Mouse (Mus musculus): ENCODE data around the gene Ror1. TPM values are rescaled to one million over a fixed set of nuclear protein-coding genes. Genes with fewer than 3 reads are reported as not detected.

The Ror1 gene
- total and polyA plus RNA-seq, 3 experiments, result 0.05 TPM; not detected in 2

DNA sequence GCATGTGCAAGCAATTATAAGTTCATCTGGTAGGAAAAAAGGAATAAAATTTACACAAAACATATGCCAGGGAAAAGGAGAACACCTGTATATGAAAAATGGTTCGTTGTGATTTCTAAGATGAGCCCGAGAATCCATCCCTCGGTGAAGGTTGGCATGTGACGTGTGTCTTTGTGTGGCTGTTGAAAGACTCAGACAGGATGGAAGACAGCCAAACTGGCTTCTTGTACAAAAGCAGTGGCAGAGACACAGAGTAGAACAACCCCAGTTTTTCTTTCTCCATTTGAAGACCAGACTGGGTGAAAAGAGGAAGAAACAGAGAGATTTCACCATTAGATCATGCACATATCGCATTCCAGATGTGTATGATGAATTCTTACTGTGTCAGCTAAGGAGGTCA is 62.8 kb downstream of the Ror1 start:
- DNase-seq (ENCODE audit: low spot score) (no peak), ATAC-seq (ENCODE audit: extremely low read depth, insufficient number of reproducible peaks, low FRiP score, poor library complexity, severe bottlenecking) (no peak)
- TF ChIP-seq GATA1 (IDR thresholded peaks at IDR 0.05; ENCODE audit: borderline replicate concordance, low read length) (no peak), CTCF (IDR thresholded peaks at IDR 0.05; ENCODE audit: low read depth, low read length) (no peak), POLR2AphosphoS5 (IDR thresholded peaks at IDR 0.05; ENCODE audit: insufficient replicate concordance, low read depth, low read length) (no peak), GATA2 (IDR thresholded peaks at IDR 0.05; ENCODE audit: borderline replicate concordance, low read depth, low read length) (no peak), TAL1 (conservative IDR thresholded peaks at IDR 0.05; ENCODE audit: low read depth, low read length) (no peak)
- Histone ChIP-seq H3K4me1 (ENCODE audit: insufficient read depth, low read depth, low read length) (no peaks in the 10 kb centered on the region), H3K4me3 (ENCODE audit: low read depth, low read length) (no peak overlapping the region), H3K36me3 (replicated peaks) (no peaks in the 10 kb centered on the region), H3K27me3 (ENCODE audit: insufficient read depth, low read length) (no peaks in the 10 kb centered on the region), H3K9me3 (replicated peaks) (no peaks in the 10 kb centered on the region)

DNA sequence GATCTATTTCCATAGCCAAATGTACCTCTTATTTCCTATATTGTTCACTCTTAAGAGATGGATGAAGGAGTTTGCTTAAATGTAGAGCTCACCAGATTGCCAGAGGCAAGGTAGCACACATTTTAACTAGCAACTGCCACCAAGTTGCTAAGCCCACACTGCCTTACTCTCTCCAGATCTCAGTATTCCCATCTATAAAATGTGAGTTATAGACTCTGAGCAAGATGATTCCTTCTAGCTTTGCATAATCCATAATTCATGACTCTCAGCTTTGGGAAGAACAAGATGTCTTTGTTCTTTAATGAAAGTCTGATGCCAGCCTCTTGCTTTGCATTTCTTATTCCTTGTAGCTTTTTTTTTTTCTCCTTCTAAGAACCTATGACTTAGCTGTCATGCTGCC is 64.6 kb downstream of the Ror1 start:
- ATAC-seq (ENCODE audit: extremely low read depth, insufficient number of reproducible peaks, low FRiP score, poor library complexity, severe bottlenecking), result no peak
- no peaks in the 10 kb centered on the region for H3K9me3 ChIP-seq (replicated peaks)

DNA sequence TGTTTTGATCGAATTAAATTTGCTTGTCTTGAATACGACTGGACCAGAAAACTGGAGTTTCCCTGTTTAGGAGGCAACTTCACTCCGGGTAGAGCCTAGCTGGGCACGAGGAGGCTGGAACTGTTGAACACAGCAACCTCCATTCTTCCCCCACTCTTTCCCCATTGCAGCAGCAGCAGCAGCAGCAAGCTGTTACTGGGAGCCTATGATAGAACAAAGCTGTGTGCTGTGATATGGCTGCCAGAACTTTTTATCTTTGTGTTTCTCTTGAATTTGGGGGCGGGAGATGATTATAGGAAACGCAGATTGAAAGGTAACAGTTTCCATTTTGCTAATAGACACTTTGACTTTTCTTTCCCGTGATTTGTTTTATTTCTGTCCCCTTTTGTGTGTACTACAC is 70.2 kb downstream of the Ror1 start:
- DNase-seq (ENCODE audit: low spot score), result no peak
- TF ChIP-seq GATA1 (IDR thresholded peaks at IDR 0.05; ENCODE audit: borderline replicate concordance, low read length) (no peak), TAL1 (conservative IDR thresholded peaks at IDR 0.05; ENCODE audit: low read depth, low read length) (no peak), POLR2AphosphoS5 (IDR thresholded peaks at IDR 0.05; ENCODE audit: insufficient replicate concordance, low read depth, low read length) (no peak), GATA2 (IDR thresholded peaks at IDR 0.05; ENCODE audit: borderline replicate concordance, low read depth, low read length) (no peak), CTCF (IDR thresholded peaks at IDR 0.05; ENCODE audit: low read depth, low read length) (no peak)
- ATAC-seq (ENCODE audit: extremely low read depth, insufficient number of reproducible peaks, low FRiP score, poor library complexity, severe bottlenecking), result no peak

More for the DNA sequence above, 64.6 kb downstream of the Ror1 start:
- Histone ChIP-seq H3K36me3 (replicated peaks) (no peaks in the 10 kb centered on the region), H3K4me3 (ENCODE audit: low read depth, low read length) (no peak overlapping the region), H3K27me3 (ENCODE audit: insufficient read depth, low read length) (no peaks in the 10 kb centered on the region), H3K4me1 (ENCODE audit: insufficient read depth, low read depth, low read length) (no peaks in the 10 kb centered on the region)
- no peak for DNase-seq (ENCODE audit: low spot score)
- TF ChIP-seq GATA2 (IDR thresholded peaks at IDR 0.05; ENCODE audit: borderline replicate concordance, low read depth, low read length) (no peak), POLR2AphosphoS5 (IDR thresholded peaks at IDR 0.05; ENCODE audit: insufficient replicate concordance, low read depth, low read length) (no peak), CTCF (IDR thresholded peaks at IDR 0.05; ENCODE audit: low read depth, low read length) (no peak), TAL1 (conservative IDR thresholded peaks at IDR 0.05; ENCODE audit: low read depth, low read length) (no peak), GATA1 (IDR thresholded peaks at IDR 0.05; ENCODE audit: borderline replicate concordance, low read length) (no peak)

DNA sequence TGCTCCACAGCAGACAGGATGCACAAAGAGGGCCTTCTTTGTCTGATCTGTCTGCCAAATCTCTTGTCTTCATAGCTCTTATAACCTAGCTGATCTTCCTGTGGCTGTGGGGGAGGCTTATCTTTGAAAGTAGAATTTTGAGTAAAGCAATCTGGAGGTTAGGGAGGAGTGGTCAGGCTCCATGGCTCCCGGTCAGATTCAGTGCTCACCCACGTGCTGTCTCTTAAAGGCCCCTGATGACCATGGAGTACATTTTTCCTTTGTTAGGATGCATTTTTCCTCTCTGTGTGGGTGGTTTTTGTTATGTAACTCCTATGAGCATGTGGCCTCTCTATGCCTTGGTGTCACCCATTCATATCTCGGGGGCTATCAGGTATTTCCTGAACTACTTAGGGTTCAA is 71.3 kb downstream of the Ror1 start:
- ATAC-seq (ENCODE audit: extremely low read depth, insufficient number of reproducible peaks, low FRiP score, poor library complexity, severe bottlenecking) (no peak), DNase-seq (ENCODE audit: low spot score) (no peak)
- H3K27me3 ChIP-seq (ENCODE audit: insufficient read depth, low read length), result no peaks in the 10 kb centered on the region
- TF ChIP-seq GATA1 (IDR thresholded peaks at IDR 0.05; ENCODE audit: borderline replicate concordance, low read length) (no peak), TAL1 (conservative IDR thresholded peaks at IDR 0.05; ENCODE audit: low read depth, low read length) (no peak), GATA2 (IDR thresholded peaks at IDR 0.05; ENCODE audit: borderline replicate concordance, low read depth, low read length) (no peak), CTCF (IDR thresholded peaks at IDR 0.05; ENCODE audit: low read depth, low read length) (no peak), POLR2AphosphoS5 (IDR thresholded peaks at IDR 0.05; ENCODE audit: insufficient replicate concordance, low read depth, low read length) (no peak)
- no peak overlapping the region for H3K4me3 ChIP-seq (ENCODE audit: low read depth, low read length)
- no peaks in the 10 kb centered on the region for H3K4me1 ChIP-seq (ENCODE audit: insufficient read depth, low read depth, low read length)
- no peaks in the 10 kb centered on the region for H3K9me3 ChIP-seq (replicated peaks)
- no peaks in the 10 kb centered on the region for H3K36me3 ChIP-seq (replicated peaks)

More for the DNA sequence above, 70.2 kb downstream of the Ror1 start:
- Histone ChIP-seq H3K36me3 (replicated peaks) (no peaks in the 10 kb centered on the region), H3K27me3 (ENCODE audit: insufficient read depth, low read length) (no peaks in the 10 kb centered on the region), H3K4me1 (ENCODE audit: insufficient read depth, low read depth, low read length) (no peaks in the 10 kb centered on the region), H3K4me3 (ENCODE audit: low read depth, low read length) (no peak overlapping the region), H3K9me3 (replicated peaks) (no peaks in the 10 kb centered on the region)

DNA sequence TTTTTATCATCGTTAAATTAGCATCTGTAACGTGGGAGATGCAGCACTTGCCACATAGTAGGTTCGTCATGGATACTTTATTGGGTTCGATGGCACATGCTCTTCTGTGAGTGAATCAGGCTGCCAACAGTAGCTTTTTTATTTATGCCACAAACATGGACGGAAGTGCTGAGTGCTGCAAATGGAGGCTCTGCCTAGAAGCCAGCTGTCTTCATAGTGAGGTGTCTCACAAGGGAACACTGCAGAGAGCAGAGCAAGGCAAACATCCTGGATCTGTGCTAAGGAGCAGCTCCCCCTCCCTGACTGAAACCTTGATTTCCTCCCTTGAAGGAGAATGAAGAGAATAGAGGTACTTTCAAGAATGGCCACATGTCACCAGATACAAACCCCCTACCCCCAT is 74.1 kb downstream of the Ror1 start:
- Histone ChIP-seq H3K4me3 (ENCODE audit: low read depth, low read length) (no peak overlapping the region), H3K27me3 (ENCODE audit: insufficient read depth, low read length) (no peaks in the 10 kb centered on the region), H3K4me1 (ENCODE audit: insufficient read depth, low read depth, low read length) (no peaks in the 10 kb centered on the region), H3K9me3 (replicated peaks) (no peaks in the 10 kb centered on the region), H3K36me3 (replicated peaks) (no peaks in the 10 kb centered on the region)
- ATAC-seq (ENCODE audit: extremely low read depth, insufficient number of reproducible peaks, low FRiP score, poor library complexity, severe bottlenecking) (no peak), DNase-seq (ENCODE audit: low spot score) (no peak)
- TF ChIP-seq GATA2 (IDR thresholded peaks at IDR 0.05; ENCODE audit: borderline replicate concordance, low read depth, low read length) (no peak), CTCF (IDR thresholded peaks at IDR 0.05; ENCODE audit: low read depth, low read length) (no peak)

DNA sequence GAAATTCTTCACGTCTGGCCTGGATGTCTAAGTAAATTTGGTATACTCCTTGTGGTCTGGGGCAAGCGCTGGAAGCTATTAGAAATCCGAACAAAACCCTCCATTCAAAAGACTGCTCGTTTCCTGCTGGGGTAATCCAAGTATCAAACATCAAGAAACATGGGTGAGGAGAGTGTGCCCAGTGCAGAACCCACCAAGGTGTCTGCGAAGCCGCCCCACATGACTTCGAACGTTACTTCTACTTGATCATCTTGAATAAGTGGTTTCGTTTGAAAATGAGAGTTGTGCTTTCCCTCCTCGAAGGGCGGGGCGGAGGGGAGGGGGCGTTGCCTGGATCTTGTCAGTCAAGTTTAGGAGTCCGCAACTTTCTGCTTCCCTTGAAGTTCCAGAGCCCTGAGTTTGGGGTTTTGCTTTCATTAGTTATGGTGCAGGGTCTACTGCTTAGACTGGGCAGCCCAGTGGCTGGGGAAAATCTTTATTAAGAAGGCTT is 74.6 kb downstream of the Ror1 start:
- TF ChIP-seq GATA2 (IDR thresholded peaks at IDR 0.05; ENCODE audit: borderline replicate concordance, low read depth, low read length), result no peak
- TF ChIP-seq CTCF (IDR thresholded peaks at IDR 0.05; ENCODE audit: low read depth, low read length), result no peak
- no peak for TF ChIP-seq POLR2AphosphoS5 (IDR thresholded peaks at IDR 0.05; ENCODE audit: insufficient replicate concordance, low read depth, low read length)
- no peak for TF ChIP-seq TAL1 (conservative IDR thresholded peaks at IDR 0.05; ENCODE audit: low read depth, low read length)
- TF ChIP-seq GATA1 (IDR thresholded peaks at IDR 0.05; ENCODE audit: borderline replicate concordance, low read length), result no peak
- H3K27me3 ChIP-seq (ENCODE audit: insufficient read depth, low read length), result no peaks in the 10 kb centered on the region
- no peak for ATAC-seq (ENCODE audit: extremely low read depth, insufficient number of reproducible peaks, low FRiP score, poor library complexity, severe bottlenecking)

More for the DNA sequence above, 74.6 kb downstream of the Ror1 start:
- Histone ChIP-seq H3K36me3 (replicated peaks) (no peaks in the 10 kb centered on the region), H3K9me3 (replicated peaks) (no peaks in the 10 kb centered on the region), H3K4me1 (ENCODE audit: insufficient read depth, low read depth, low read length) (no peaks in the 10 kb centered on the region), H3K4me3 (ENCODE audit: low read depth, low read length) (no peak overlapping the region)
- no peak for DNase-seq (ENCODE audit: low spot score)
